Mouse (Mus musculus) kidney, postnatal 0 days (tissue): Measurements from ENCODE around the gene Hemgn. TPM values are rescaled to one million over a fixed set of nuclear protein-coding genes. Genes with fewer than 3 reads are reported as not detected.

ENCODE experiments used
- ATAC-seq: fragments of 200-750 bp; cut with Nextera tagmentation; replicated peaks from 2 replicates; pipeline ENCODE4 v1.8.0; 2017; ENCODE audit warnings: low read depth, moderate number of reproducible peaks, moderate TSS enrichment, moderate library complexity; ENCODE audit not compliant: low FRiP score
- DNase-seq: peaks from one replicate; pipeline ENCODE4 v3.0.0-alpha.2; 2016; ENCODE audit warnings: low spot score
- H3K27ac ChIP-seq: fragments of 300-500 bp; sonication (generic); 2 replicates; pipeline ENCODE4 v1.5.1; 2014; ENCODE audit warnings: mild to moderate bottlenecking
- H3K27me3 ChIP-seq: fragments of 300-500 bp; sonication (generic); 2 replicates; pipeline ENCODE4 v1.6.1; 2014; ENCODE audit warnings: low read length, mixed read lengths; ENCODE audit not compliant: insufficient read depth
- H3K36me3 ChIP-seq: fragments of 300-500 bp; sonication (generic); 2 replicates; pipeline ENCODE4 v1.6.1; 2014; ENCODE audit warnings: low read length, mixed read lengths; ENCODE audit not compliant: insufficient read depth
- H3K4me1 ChIP-seq: fragments of 300-500 bp; sonication (generic); replicated peaks from 2 replicates; pipeline ENCODE4 v1.6.1; 2014; ENCODE audit warnings: antibody characterized with exemption, low read length, mixed read lengths; ENCODE audit not compliant: insufficient read depth
- H3K4me2 ChIP-seq: fragments of 300-500 bp; sonication (generic); 2 replicates; pipeline ENCODE4 v1.6.1; 2014; ENCODE audit warnings: mild to moderate bottlenecking, low read length, moderate library complexity, mixed read lengths
- H3K4me3 ChIP-seq: fragments of 300-500 bp; sonication (generic); replicated peaks from 2 replicates; pipeline ENCODE4 v1.5.1; 2014; ENCODE audit warnings: low read depth, low read length
- H3K9ac ChIP-seq: fragments of 300-500 bp; sonication (generic); 2 replicates; pipeline ENCODE4 v1.6.1; 2014; ENCODE audit warnings: low read depth, low read length
- H3K9me3 ChIP-seq: fragments of 300-500 bp; sonication (generic); replicated peaks from 2 replicates; pipeline ENCODE4 v1.6.1; 2016; ENCODE audit warnings: low read length, inconsistent platforms, mixed read lengths
- CTCF ChIP-seq: IDR thresholded peaks from 2 replicates; pipeline ENCODE4 v1.5.1; 2016; ENCODE audit warnings: antibody characterized with exemption, low read depth, mild to moderate bottlenecking, moderate library complexity
- WGBS: fragments of 180-500 bp; shearing (Covaris S2); extraction: QIAGEN DNeasy Blood & Tissue Kit; methylation state at CpG from one replicate; pipeline ENCODE4 v1.1.7; 2014; 5-methylcytosine and 5-hydroxymethylcytosine counted together
- polyA plus RNA-seq: library from polyadenylated mRNA; unstranded; fragments of >200 nt; fragmentation: Nextera tagmentation; extraction: Ambion mirVana; gene quantifications from 2 replicates; pipeline ENCODE4 v1.2.1, GENCODE M21; 2015

Hemgn gene
- polyA plus RNA-seq, 1 experiment from 2014 or later = 0.11 TPM

GRCm38 (mm10) chr4:46404042-46404795 is 9.1 kb downstream of the Hemgn start:
- Histone ChIP-seq H3K27ac (no peak overlapping the region), H3K36me3 (no peaks in the 10 kb centered on the region), H3K27me3 (no peaks in the 10 kb centered on the region), H3K9me3 (no peaks in the 10 kb centered on the region), H3K4me1 (no peaks in the 10 kb centered on the region), H3K9ac (no peak overlapping the region), H3K4me3 (no peak overlapping the region), H3K4me2 (no peak overlapping the region)
- DNase-seq (no peak), ATAC-seq (no peak)
- 74% methylated on average over 6 of the region's 6 CpGs for WGBS
- no peak for TF ChIP-seq CTCF

GRCm38 (mm10) chr4:46398839-46399238 is 14.5 kb downstream of the Hemgn start:
- ATAC-seq (no peak), DNase-seq (no peak)
- Histone ChIP-seq H3K4me1 (no peaks in the 10 kb centered on the region), H3K4me2 (no peak overlapping the region), H3K27ac (no peak overlapping the region), H3K27me3 (no peaks in the 10 kb centered on the region), H3K9me3 (no peaks in the 10 kb centered on the region), H3K4me3 (no peak overlapping the region), H3K36me3 (no peaks in the 10 kb centered on the region), H3K9ac (no peak overlapping the region)
- no peak for TF ChIP-seq CTCF
- WGBS = 78% methylated on average over 4 of the region's 4 CpGs

- TF ChIP-seq CTCF = no peak
- no peak for ATAC-seq
- Histone ChIP-seq H3K27me3 (no peaks in the 10 kb centered on the region), H3K36me3 (no peaks in the 10 kb centered on the region), H3K9ac (no peak overlapping the region), H3K4me2 (no peak overlapping the region), H3K4me1 (no peaks in the 10 kb centered on the region; the same call in 1 of the 2 replicates), H3K9me3 (no peaks in the 10 kb centered on the region), H3K4me3 (no peak overlapping the region), H3K27ac (no peak overlapping the region)
- WGBS = 29% methylated on average over 5 of the region's 5 CpGs
- DNase-seq = no peak
These were observed 17.6 kb downstream of the Hemgn start for GRCm38 (mm10) chr4:46395736-46396135.

GRCm38 (mm10) chr4:46394388-46394787 is 18.9 kb downstream of the Hemgn start:
- no peak overlapping the region for H3K27ac ChIP-seq
- TF ChIP-seq CTCF = no peak
- WGBS = 76% methylated on average over 2 of the region's 2 CpGs
- H3K27me3 ChIP-seq = no peaks in the 10 kb centered on the region
- H3K36me3 ChIP-seq = no peaks in the 10 kb centered on the region
- ATAC-seq (no peak), DNase-seq (no peak)
- no peaks in the 10 kb centered on the region for H3K9me3 ChIP-seq
- no peak overlapping the region for H3K4me2 ChIP-seq
- H3K4me1 ChIP-seq = no peaks in the 10 kb centered on the region; the same call in 1 of the 2 replicates
- H3K4me3 ChIP-seq = no peak overlapping the region
- no peak overlapping the region for H3K9ac ChIP-seq

- H3K27me3 ChIP-seq = no peaks in the 10 kb centered on the region
- no peak overlapping the region for H3K9ac ChIP-seq
- H3K4me2 ChIP-seq = peak overlapping the region; percentile 60
- DNase-seq = peak; percentile 91
- no peaks in the 10 kb centered on the region for H3K9me3 ChIP-seq
- no peak for ATAC-seq
- TF ChIP-seq CTCF = peak; percentile 89
- no peaks in the 10 kb centered on the region; the same call in 1 of the 2 replicates for H3K4me1 ChIP-seq
- peak overlapping the region; percentile 52; the same call in 1 of the 2 replicates for H3K4me3 ChIP-seq
- 25% methylated on average over 9 of the region's 9 CpGs for WGBS
- H3K36me3 ChIP-seq = 0 out of 2 replicates have a peak, but pooled peaks cover under 1% of the 10 kb centered on the region
- H3K27ac ChIP-seq = no peak overlapping the region
These were observed 22.8 kb downstream of the Hemgn start for GRCm38 (mm10) chr4:46390390-46390970.

- Histone ChIP-seq H3K4me1 (no peaks in the 10 kb centered on the region; the same call in 1 of the 2 replicates), H3K4me2 (peak overlapping the region; percentile 60), H3K36me3 (0 out of 2 replicates have a peak, but pooled peaks cover 5% of the 10 kb centered on the region), H3K9ac (peak overlapping the region; percentile 68), H3K9me3 (no peaks in the 10 kb centered on the region), H3K27ac (peak overlapping the region; percentile 90), H3K27me3 (no peaks in the 10 kb centered on the region), H3K4me3 (peak overlapping the region; percentile 52)
- ATAC-seq (no peak), DNase-seq (peak; percentile 67)
- 2% methylated on average over 24 of the region's 24 CpGs for WGBS
- TF ChIP-seq CTCF = no peak
These were observed 23.5 kb downstream of the Hemgn start for GRCm38 (mm10) chr4:46389612-46390341.
